Mouse (Mus musculus) limb, embryonic 15.5 days (tissue): ENCODE measurements around the gene Gm42957. TPM values are rescaled to one million over a fixed set of nuclear protein-coding genes. Genes with fewer than 3 reads are reported as not detected.
A peak's percentile ranks its signal among the peaks of the same experiment; 100 is the strongest.
"Not testable (repeated sequence)": the region's sequence is repeated elsewhere in the genome, so short reads cannot be mapped to it uniquely, and the experiment has no call there.

Source experiments
- ATAC-seq: fragments of 200-750 bp; cut with Nextera tagmentation; 2 replicates; pipeline ENCODE4 v1.8.0; 2017; ENCODE audit warnings: low read depth, moderate TSS enrichment; ENCODE audit not compliant: insufficient number of reproducible peaks, low FRiP score, low TSS enrichment
- H3K27ac ChIP-seq: fragments of 300-500 bp; sonication (generic); 2 replicates; pipeline ENCODE4 v1.5.1; 2015; ENCODE audit warnings: moderate library complexity, mild to moderate bottlenecking, inconsistent platforms
- H3K27me3 ChIP-seq: fragments of 300-500 bp; sonication (generic); 2 replicates; pipeline ENCODE4 v1.6.1; 2015; ENCODE audit warnings: inconsistent platforms
- H3K36me3 ChIP-seq: fragments of 300-500 bp; sonication (generic); 2 replicates; pipeline ENCODE4 v1.6.1; 2015; ENCODE audit warnings: inconsistent platforms
- H3K4me1 ChIP-seq: fragments of 300-500 bp; sonication (generic); 2 replicates; pipeline ENCODE4 v1.6.1; 2015; ENCODE audit warnings: inconsistent platforms
- H3K4me2 ChIP-seq: fragments of 300-500 bp; sonication (generic); 2 replicates; pipeline ENCODE4 v1.6.1; 2015; ENCODE audit warnings: mild to moderate bottlenecking, inconsistent platforms
- H3K4me3 ChIP-seq: fragments of 300-500 bp; sonication (generic); 2 replicates; pipeline ENCODE4 v1.5.1; 2015; ENCODE audit warnings: mild to moderate bottlenecking, inconsistent platforms
- H3K9ac ChIP-seq: fragments of 300-500 bp; sonication (generic); 2 replicates; pipeline ENCODE4 v1.6.1; 2015; ENCODE audit warnings: inconsistent platforms
- H3K9me3 ChIP-seq: fragments of 300-500 bp; sonication (generic); 2 replicates; pipeline ENCODE4 v1.6.1; 2016; ENCODE audit warnings: inconsistent platforms
- WGBS: fragments of 180-500 bp; shearing (Covaris S2); methylation state at CpG from one replicate; pipeline ENCODE4 v1.1.7; 2015; 5-methylcytosine and 5-hydroxymethylcytosine counted together
- polyA plus RNA-seq: library from polyadenylated mRNA; unstranded; fragments of >200 nt; fragmentation: Nextera tagmentation; extraction: Ambion mirVana; gene quantifications from 2 replicates; pipeline ENCODE4 v1.2.1, GENCODE M21; 2015

The Gm42957 gene
- polyA plus RNA-seq, 1 experiment from 2014 or later = 0.29 TPM

DNA sequence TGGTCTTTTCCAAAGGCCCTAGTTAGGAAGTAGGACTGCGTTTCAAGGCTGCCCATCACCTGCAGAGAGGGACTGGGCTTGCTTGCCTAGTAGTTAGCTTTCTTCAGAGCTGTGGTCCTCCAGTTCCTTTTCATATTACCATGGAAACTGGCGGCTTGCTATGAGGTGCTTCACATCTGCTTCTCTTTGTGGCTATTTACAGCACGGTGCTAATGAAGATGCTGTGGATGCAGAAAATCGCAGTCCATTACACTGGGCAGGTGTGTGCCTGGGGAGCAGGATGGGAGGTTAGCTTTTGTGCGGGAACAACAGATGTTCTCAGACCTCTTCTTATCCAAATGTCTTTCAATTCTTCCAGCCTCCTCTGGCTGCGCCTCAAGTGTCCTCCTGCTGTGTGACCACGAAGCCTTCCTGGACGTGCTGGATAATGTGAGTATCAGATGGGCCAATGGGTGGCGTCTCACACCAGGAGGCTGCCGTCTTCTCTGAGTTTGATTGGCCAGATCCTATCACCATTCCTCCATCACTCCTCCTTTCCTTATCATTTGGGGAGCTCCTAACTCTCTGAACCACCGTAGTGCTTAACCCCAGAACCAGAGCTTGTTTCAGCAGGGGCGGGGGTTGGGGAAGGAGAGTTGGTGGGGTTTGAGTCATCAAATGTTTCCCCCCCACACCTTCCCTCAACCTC is 45.1 kb downstream of the Gm42957 start:
- Histone ChIP-seq H3K27ac (no peak overlapping the region), H3K9ac (no peak overlapping the region), H3K9me3 (no peaks in the 10 kb centered on the region), H3K4me1 (peaks cover 21% of the 10 kb centered on the region; the same call in 1 of the 2 replicates), H3K36me3 (no peaks in the 10 kb centered on the region), H3K4me2 (no peak overlapping the region), H3K27me3 (peaks cover 10% of the 10 kb centered on the region), H3K4me3 (no peak overlapping the region)
- WGBS = 27% methylated on average over 12 of the region's 12 CpGs
- no peak for ATAC-seq

DNA sequence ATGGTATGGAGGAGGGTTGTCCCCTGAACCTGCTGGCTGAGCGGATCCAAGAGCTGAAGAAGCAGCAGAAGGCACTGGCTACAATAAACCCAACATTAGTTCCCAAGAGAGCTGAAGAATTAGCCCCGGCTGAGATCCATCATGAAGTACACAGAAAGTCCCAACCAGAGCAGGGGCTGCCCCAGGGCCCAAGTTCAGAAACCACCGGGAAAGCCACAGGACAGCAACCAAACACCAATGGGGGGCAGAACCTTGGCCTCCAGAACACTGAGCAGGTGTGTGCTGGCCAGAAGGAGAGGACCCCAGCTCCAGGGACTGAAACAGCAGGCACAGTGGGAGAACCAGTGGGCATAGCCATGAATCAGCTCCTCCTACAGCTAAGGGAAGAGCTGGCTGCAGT is 48.2 kb downstream of the Gm42957 start:
- Histone ChIP-seq H3K27me3 (peaks cover 10% of the 10 kb centered on the region), H3K9ac (no peak overlapping the region)
- 77% methylated on average over 3 of the region's 3 CpGs for WGBS

DNA sequence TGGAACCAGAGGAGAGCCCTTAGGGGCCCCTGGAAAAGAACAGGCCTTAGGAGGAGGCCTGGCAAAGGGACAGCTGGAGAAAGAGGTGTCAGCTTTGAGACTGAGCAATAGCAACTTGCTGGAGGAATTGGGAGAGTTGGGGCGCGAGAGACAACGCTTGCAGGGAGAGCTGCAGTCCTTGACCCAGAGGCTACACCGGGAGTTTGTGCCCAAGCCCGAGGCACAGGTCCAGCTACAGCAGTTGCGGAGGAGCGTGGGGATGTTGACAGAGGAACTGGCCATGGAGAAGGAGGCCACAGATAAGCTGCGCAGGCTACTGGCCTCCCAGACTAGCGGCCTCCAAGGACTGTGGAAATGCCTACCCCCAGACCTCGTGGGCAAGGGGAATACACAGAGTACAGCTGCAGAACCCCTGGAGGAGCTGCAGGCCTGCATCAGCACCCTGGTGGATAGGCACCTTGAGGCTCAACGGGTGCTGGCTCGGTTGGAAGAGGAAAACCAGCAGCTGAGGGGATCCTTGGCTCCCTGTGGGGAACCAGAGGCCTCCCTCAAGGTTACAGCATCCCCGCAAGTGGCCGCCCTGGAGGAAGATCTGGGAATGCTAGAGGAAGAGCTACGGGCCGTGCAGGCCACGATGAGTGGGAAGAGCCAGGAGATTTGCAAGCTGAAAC is 49.0 kb downstream of the Gm42957 start:
- Histone ChIP-seq H3K9ac (peak overlapping the region; percentile 3; the same call in 1 of the 2 replicates), H3K4me3 (peak overlapping the region; percentile 30)
- 52% methylated on average over 17 of the region's 17 CpGs for WGBS

More for the DNA sequence above, 48.2 kb downstream of the Gm42957 start:
- Histone ChIP-seq H3K4me1 (peaks cover 17% of the 10 kb centered on the region; the same call in 1 of the 2 replicates), H3K36me3 (no peaks in the 10 kb centered on the region), H3K9me3 (no peaks in the 10 kb centered on the region), H3K4me3 (no peak overlapping the region), H3K27ac (no peak overlapping the region), H3K4me2 (no peak overlapping the region)
- ATAC-seq = no peak

DNA sequence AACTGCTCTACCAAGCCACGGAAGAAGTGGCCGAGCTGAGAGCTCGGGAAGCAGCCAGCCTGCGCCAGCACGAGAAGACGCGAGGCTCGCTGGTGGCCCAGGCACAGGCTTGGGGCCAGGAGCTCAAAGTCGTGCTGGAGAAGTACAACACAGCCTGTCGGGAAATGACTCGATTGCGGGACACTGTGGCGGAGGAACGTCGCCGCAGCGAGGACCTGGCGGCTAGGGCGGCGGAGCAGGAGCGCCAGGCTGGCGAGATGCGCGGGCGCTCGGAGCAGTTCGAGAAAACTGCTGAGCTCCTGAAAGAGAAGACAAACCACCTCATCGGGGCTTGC is 49.5 kb downstream of the Gm42957 start:
- Histone ChIP-seq H3K4me3 (peak overlapping the region; percentile 30), H3K4me2 (peak overlapping the region; percentile 40), H3K27ac (no peak overlapping the region), H3K9me3 (no peaks in the 10 kb centered on the region), H3K9ac (peak overlapping the region; percentile 3; the same call in 1 of the 2 replicates), H3K4me1 (peaks cover 13% of the 10 kb centered on the region; the same call in 1 of the 2 replicates), H3K27me3 (peaks cover 10% of the 10 kb centered on the region), H3K36me3 (no peaks in the 10 kb centered on the region)
- ATAC-seq = no peak
- 29% methylated on average over 28 of the region's 28 CpGs for WGBS

More for the DNA sequence above, 49.0 kb downstream of the Gm42957 start:
- Histone ChIP-seq H3K27ac (no peak overlapping the region), H3K9me3 (no peaks in the 10 kb centered on the region), H3K4me1 (peaks cover 15% of the 10 kb centered on the region; the same call in 1 of the 2 replicates), H3K4me2 (peak overlapping the region; percentile 40), H3K27me3 (peaks cover 10% of the 10 kb centered on the region), H3K36me3 (no peaks in the 10 kb centered on the region)
- 0 out of 2 replicates have a peak, but pooled peaks have one; percentile 26 for ATAC-seq

DNA sequence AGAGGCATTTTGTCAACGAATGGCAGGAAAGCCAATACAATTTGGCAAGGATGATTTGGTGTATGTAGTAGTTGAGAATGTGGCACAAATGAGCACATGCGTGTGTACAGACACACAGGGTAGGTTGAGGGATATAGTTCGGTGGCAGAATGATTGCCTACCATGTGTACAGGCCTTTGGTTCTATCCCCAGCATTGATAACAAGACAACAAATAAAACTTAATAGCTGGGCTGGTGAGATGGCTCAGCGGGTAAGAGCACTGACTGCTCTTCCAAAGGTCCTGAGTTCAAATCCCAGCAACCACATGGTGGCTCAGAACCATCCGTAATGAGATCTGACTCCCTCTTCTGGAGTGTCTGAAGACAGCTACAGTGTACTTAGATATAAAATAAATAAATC is 50.8 kb downstream of the Gm42957 start:
- H3K27ac ChIP-seq, H3K4me3 ChIP-seq, H3K9ac ChIP-seq, H3K36me3 ChIP-seq, H3K9me3 ChIP-seq, ATAC-seq, H3K4me2 ChIP-seq: not testable (repeated sequence)
- Histone ChIP-seq H3K4me1 (peaks cover 13% of the 10 kb centered on the region; the same call in 1 of the 2 replicates), H3K27me3 (peaks cover 10% of the 10 kb centered on the region)
- 91% methylated on average over 5 of the region's 5 CpGs for WGBS

DNA sequence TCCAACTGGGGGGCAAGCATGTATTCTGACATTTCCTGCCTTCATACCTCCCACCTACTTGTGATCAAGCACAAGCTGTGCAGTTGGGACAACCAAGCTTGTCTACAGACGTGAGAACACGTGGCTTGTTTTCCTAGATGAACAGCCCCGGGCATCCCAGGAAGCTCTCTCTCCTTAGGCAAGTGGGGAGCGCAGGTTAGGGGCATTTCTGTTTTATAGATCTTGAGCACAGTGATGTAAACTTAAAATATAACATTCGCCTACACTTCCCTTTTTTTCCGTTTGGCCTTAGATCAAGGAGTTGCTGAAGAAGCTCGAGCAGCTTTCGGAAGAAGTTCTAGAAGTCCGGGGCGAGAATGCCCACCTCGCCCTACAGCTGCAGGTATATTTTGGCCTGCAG is 53.6 kb downstream of the Gm42957 start:
- Histone ChIP-seq H3K36me3 (no peaks in the 10 kb centered on the region), H3K4me1 (peaks cover 13% of the 10 kb centered on the region; the same call in 1 of the 2 replicates), H3K9ac (no peak overlapping the region), H3K9me3 (no peaks in the 10 kb centered on the region), H3K4me2 (no peak overlapping the region), H3K27me3 (peaks cover 7% of the 10 kb centered on the region), H3K4me3 (no peak overlapping the region), H3K27ac (no peak overlapping the region)
- WGBS = 78% methylated on average over 11 of the region's 11 CpGs
- ATAC-seq = no peak

DNA sequence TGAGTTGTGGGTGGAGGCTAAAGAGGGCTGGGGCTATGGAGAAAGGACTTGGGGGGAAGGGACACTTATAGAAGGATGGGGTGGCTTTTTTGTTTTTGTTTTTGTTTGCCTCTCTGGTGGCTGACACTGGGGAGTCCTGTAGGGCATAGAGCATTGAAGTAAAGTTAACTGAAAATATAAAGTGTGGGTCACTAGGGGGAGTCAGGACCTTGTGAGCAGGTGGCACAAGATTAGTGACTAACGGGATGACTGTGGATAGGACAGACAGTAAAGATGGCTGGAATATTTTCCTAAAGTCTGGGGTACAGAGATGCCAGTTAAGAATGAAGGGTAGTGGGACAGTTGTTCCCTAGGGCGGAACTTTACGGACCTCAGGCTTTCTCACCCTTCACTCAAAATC is 55.0 kb downstream of the Gm42957 start:
- WGBS = 60% methylated on average over 3 of the region's 3 CpGs
- Histone ChIP-seq H3K4me1 (0 out of 2 replicates have a peak, but pooled peaks cover 1% of the 10 kb centered on the region), H3K4me3 (no peak overlapping the region), H3K36me3 (no peaks in the 10 kb centered on the region), H3K27me3 (no peaks in the 10 kb centered on the region), H3K4me2 (no peak overlapping the region), H3K9ac (no peak overlapping the region), H3K9me3 (no peaks in the 10 kb centered on the region), H3K27ac (no peak overlapping the region)
- no peak for ATAC-seq

DNA sequence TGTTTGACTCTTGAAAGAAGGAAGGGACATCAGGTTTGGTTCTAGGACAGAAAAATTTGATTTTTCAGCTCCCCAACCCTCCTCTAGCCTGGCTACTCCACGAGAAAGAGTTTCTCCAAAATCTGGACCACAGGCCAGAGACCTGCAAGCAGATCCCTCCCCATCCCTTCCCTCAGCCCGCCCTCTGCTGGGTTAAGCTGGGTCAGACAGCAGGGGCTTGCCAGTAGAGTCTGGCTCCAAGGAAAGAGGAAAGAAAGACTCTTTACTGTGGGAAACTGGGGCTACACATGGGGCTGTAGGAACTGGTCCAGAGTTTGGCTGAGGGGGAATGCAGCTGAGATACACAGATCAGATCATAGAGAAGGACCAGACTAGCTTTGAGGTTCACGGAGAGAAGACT is 57.2 kb downstream of the Gm42957 start:
- Histone ChIP-seq H3K27me3 (no peaks in the 10 kb centered on the region), H3K9me3 (no peaks in the 10 kb centered on the region), H3K4me3 (no peak overlapping the region), H3K4me1 (peaks cover 6% of the 10 kb centered on the region), H3K36me3 (no peaks in the 10 kb centered on the region), H3K4me2 (no peak overlapping the region), H3K27ac (no peak overlapping the region; the same call in 1 of the 2 replicates), H3K9ac (no peak overlapping the region)
- ATAC-seq = no peak
- WGBS = 18% methylated on average over 3 of the region's 3 CpGs

DNA sequence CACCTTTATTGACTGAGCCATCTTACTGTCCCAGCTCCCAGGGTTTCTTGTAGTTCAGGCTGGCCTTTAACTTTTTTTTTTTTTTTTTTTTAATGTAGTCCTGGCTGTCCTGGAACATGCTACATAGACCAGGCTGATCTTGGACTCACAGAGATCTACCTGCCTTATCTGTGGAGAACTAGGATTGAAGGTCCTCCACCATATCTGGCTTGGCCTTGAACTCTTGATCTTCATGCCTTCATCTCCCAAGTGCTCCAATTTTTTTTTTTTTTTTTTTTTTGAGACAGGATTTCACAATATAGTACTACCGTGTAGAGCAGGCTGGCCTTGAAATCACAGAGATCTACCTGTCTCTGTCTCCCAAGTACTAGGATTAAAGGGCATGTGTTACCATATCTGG is 58.3 kb downstream of the Gm42957 start:
- no peaks in the 10 kb centered on the region for H3K9me3 ChIP-seq
- WGBS = 69% methylated on average over 1 of the region's 1 CpGs
- H3K9ac ChIP-seq = no peak overlapping the region
- no peak overlapping the region; the same call in 1 of the 2 replicates for H3K27ac ChIP-seq
- H3K4me1 ChIP-seq = peaks cover 15% of the 10 kb centered on the region
- no peak overlapping the region for H3K4me2 ChIP-seq
- no peaks in the 10 kb centered on the region for H3K27me3 ChIP-seq
- no peak overlapping the region for H3K4me3 ChIP-seq
- ATAC-seq = no peak
- H3K36me3 ChIP-seq = no peaks in the 10 kb centered on the region

DNA sequence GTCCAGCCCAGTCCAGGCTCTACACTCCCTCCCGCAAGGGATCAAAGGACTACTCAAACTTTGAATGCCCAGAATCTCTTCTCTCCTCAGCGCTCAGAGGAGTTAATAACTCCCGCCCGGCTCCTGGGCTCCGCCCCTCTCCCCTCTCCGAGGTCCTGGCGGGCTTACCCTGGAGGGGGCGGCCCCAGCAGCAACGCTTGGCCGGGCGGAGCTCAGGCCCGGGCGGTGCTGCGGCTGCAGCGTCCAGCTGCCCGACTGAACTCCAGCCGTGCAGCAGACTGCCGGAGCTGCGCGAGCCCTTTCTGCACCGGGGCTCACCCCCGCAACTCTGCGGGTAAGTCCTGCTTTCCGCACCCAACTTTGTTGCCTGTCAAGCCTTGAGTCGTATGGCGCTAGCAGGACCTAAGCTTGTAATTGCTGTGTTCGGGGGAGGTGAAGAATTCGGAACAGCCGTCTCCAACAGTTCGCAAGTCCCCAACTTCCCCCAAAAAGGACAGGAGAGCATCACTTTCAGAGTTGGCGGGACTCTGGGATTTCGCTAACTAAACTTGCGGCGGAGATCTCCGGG is 61.0 kb downstream of the Gm42957 start, which contains the start of gene Pias3:
Gene Pias3 (plus strand): TSS at position 187 of the 568 bp plus-strand sequence.
- Histone ChIP-seq H3K27me3 (no peaks in the 10 kb centered on the region), H3K36me3 (peaks cover 20% of the 10 kb centered on the region), H3K27ac (peak within 1 kb of the TSS; percentile 96), H3K4me2 (peak within 1 kb of the TSS; percentile 80), H3K4me1 (peaks cover 22% of the 10 kb centered on the region), H3K4me3 (peak within 1 kb of the TSS; percentile 89), H3K9me3 (no peaks in the 10 kb centered on the region), H3K9ac (peak within 1 kb of the TSS; percentile 79)
- ATAC-seq = peak; percentile 83
- WGBS = under 1% methylated on average over 35 of the region's 35 CpGs

DNA sequence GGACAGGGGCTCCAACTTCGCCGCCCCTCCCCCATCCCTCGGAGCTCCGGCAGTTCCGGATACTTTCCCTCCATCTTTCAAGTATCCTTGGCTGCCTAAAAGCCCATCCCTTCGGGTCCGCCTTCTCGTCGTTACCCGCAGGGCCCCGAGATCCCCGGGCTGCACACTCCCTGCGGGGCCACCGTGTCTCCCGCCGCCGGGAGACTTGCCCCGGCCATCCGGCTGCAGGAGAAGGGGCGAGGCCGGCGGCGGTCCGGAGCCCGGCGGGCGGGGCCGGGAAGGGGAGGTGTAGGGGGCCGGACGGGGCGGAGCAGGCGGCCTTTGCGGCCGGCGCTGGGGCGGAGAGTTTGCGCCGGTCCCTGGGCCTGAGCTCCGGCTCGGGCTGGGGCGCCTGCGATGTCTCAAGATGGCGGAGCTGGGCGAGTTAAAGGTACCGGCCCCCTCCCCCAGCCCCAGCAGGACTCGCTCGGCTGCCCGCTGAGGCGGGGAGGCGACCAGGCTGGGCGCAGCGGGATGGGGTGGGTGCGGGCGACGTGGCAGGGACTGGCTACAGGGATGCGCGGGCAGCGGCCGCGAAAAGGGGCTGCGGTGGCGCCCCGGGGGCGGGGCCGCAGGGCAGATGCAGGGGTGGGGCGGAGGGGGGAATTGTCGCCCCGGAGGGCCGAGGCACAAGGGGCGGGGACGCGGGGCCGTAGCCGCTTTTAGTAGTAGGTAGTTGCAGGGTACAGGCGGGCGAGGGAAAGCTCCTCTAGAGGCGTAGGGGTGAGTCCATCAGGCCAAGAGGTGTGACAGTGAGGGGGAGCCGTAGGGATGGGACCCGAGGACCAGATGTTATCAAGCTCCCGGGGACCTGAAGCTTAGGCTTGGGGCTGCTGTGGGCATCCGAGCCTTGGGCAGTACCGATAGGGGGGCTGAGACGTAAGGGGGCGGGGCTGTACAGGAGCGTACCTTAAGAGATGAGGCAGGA is 61.8 kb downstream of the Gm42957 start:
- peak; percentile 89 for ATAC-seq
- Histone ChIP-seq H3K36me3 (peaks cover 28% of the 10 kb centered on the region), H3K27me3 (no peaks in the 10 kb centered on the region), H3K4me1 (peaks cover 22% of the 10 kb centered on the region), H3K9me3 (no peaks in the 10 kb centered on the region), H3K27ac (peak overlapping the region; percentile 96), H3K4me3 (peak overlapping the region; percentile 89), H3K9ac (peak overlapping the region; percentile 79), H3K4me2 (peak overlapping the region; percentile 80)
- 1% methylated on average over 73 of the region's 85 CpGs for WGBS
